Mouse (Mus musculus): ENCODE measurements around the gene Cadm2. TPM values are rescaled to one million over a fixed set of nuclear protein-coding genes. Genes with fewer than 3 reads are reported as not detected.

Gene Cadm2
- polyA plus RNA-seq, 1 experiment from 2014 or later = 12.0 TPM

DNA sequence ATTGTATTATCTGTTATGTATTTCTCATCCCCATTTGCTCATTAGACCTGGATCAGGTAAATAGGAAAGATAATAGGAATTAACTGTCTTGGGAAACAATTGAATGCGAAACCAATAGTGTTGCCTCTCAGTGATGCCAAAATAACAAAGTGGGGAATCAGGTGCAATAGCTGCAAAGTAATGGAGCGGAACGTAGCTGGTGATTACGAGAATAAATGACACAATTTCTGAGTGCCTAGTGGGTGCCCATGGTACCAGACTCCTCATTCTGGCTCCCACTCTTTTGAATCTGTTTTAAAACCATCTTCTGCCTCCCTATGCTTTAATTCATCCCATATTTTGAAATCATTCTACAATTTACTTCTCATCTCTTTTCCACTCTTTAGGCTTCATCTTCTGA, 851.2 kb downstream of the Cadm2 start:
- Histone ChIP-seq H3K27me3 (replicated peaks) (no peaks in the 10 kb centered on the region), H3K4me1 (0 out of 2 replicates have a peak, but pooled peaks cover 2% of the 10 kb centered on the region), H3K36me3 (no peaks in the 10 kb centered on the region), H3K9ac (no peak overlapping the region), H3K27ac (no peak overlapping the region), H3K9me3 (no peaks in the 10 kb centered on the region), H3K4me2 (replicated peaks) (no peak overlapping the region), H3K4me3 (no peak overlapping the region)
- no peak for ATAC-seq (ENCODE audit: low FRiP score, low read depth)
- 59% methylated on average over 4 of the region's 4 CpGs for WGBS

DNA sequence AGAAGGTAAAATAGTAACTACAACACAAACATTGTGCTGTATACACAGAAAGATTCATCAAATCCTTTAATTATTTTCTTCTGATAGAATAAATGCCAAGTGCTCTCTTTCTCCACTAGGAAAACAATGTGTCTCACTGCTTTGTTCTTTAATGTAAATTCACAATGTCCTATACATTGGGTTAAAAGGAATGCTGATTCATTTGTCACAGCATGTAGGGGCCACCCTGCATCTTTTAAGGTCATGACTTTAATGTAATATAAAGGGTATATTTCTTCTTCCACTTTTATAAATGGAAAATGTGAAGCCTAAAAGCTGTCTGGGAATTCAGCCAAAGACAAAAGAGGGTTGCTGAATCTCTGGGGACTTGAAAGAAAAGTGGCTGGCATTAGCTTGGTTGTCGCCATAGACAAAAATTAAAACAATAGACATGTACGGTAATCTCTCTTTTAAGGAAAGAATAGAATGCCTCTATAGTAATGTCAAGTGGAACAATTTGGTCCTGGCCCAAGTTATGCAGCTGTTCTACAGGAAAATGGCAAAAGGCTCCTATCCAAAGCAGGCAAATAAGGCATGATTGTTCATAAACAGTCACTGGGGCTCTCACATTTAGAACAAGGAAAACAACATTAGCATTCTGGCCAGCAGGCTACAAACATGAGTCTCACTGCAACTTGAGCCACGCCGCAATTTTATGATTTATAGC, 851.9 kb downstream of the Cadm2 start:
- no peak overlapping the region for H3K4me2 ChIP-seq (replicated peaks)
- no peak overlapping the region for H3K27ac ChIP-seq
- 0 out of 2 replicates have a peak, but pooled peaks cover 2% of the 10 kb centered on the region for H3K4me1 ChIP-seq
- ATAC-seq (ENCODE audit: low FRiP score, low read depth) = peak; percentile 61; the same call in 1 of the 2 replicates
- no peaks in the 10 kb centered on the region for H3K9me3 ChIP-seq
- H3K27me3 ChIP-seq (replicated peaks) = no peaks in the 10 kb centered on the region
- H3K9ac ChIP-seq = no peak overlapping the region
- H3K36me3 ChIP-seq = no peaks in the 10 kb centered on the region
- 35% methylated on average over 4 of the region's 4 CpGs for WGBS
- no peak overlapping the region for H3K4me3 ChIP-seq

DNA sequence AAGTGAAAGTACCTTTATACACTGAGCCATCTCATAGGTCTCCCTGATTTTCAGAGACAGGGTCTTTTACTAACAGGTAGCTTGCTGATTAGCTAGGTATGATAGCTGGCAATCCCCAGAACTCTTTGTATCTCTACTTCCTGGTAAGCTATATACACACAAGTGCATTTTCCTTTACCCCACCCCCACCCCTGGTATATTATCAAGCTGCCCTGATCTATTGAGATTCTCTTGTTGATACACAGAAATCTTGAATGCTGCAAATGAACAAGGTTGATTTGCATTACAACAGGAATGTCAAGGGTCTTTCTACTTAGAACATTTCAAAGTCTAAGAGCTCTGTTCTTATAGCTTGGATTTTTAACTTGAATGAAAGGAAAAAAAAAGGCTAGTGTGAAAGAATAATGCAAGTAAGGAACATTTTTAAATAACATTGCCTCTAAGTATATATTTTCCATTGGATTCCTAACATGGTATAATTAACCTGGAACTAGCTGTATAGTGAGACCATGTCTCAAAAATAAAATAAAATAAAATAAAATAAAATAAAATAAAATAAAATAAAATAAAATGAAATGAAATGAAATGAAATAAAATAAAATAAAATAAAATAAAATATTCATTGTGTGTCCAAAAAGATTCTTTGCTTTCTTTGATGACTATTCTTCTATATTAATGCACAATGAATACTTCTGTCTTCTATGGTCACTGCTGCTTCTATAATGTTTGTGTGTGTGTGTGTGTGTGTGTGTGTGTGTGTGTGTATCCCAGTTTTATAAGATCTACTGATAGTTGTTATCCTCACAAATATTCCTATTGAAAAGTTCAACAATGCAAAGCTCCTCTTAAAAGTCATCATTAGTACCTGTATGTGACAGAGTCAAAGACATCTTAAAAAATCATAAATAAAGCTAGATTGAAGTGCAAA, 858.9 kb downstream of the Cadm2 start:
- no peak overlapping the region for H3K4me2 ChIP-seq (replicated peaks)
- H3K4me1 ChIP-seq = no peaks in the 10 kb centered on the region
- ATAC-seq (ENCODE audit: low FRiP score, low read depth) = no peak

DNA sequence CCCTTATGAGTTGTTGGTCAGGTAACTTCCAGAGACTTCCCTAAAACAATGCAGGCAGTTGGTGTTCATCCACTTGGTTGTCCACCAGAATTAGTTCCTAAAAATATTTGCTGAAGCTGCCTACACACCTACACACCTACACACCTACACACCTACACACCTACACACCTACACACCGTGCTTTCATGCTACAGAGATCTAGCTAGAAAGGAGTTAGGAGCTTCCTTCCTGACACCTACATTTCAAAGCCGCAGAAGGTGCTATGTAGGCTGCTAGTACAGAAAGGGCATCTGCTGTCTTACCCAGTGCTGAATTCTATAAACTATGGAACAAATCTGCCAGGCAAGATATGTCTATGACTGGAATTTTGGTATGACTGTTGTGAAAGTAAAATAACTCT, 872.2 kb downstream of the Cadm2 start:
- H3K27me3 ChIP-seq (replicated peaks) = no peaks in the 10 kb centered on the region
- WGBS = 85% methylated on average over 2 of the region's 2 CpGs
- H3K36me3 ChIP-seq = no peaks in the 10 kb centered on the region

More for the DNA sequence above, 858.9 kb downstream of the Cadm2 start:
- Histone ChIP-seq H3K4me3 (no peak overlapping the region), H3K27ac (no peak overlapping the region), H3K9ac (no peak overlapping the region), H3K27me3 (replicated peaks) (no peaks in the 10 kb centered on the region), H3K9me3 (no peaks in the 10 kb centered on the region), H3K36me3 (no peaks in the 10 kb centered on the region)

DNA sequence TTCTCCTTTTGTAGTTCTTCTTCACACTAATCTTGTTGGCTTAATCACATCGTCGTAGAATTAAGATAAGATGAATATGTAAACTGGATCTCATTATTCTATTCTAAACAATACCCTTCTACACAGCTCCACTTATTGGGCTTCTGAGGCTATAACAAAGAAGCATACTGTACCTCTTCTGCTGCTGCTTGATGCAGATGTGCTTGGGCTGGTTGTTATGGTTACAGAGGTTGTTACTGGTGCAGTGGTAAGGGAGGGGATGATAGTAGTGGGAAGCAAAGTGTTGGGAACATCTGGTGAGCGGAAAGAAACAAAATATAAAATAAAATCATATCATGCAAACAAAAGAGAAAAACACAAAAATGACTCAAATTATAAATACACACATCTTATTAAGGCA, 889.5 kb downstream of the Cadm2 start:
- no peak overlapping the region for H3K4me3 ChIP-seq
- WGBS = 62% methylated on average over 3 of the region's 3 CpGs
- H3K36me3 ChIP-seq = no peaks in the 10 kb centered on the region
- no peaks in the 10 kb centered on the region for H3K9me3 ChIP-seq
- H3K4me2 ChIP-seq (replicated peaks) = no peak overlapping the region
- ATAC-seq (ENCODE audit: low FRiP score, low read depth) = peak; percentile 64; the same call in 1 of the 2 replicates
- H3K4me1 ChIP-seq = no peaks in the 10 kb centered on the region
- H3K27ac ChIP-seq = no peak overlapping the region
- no peaks in the 10 kb centered on the region for H3K27me3 ChIP-seq (replicated peaks)
- no peak overlapping the region for H3K9ac ChIP-seq

More for the DNA sequence above, 872.2 kb downstream of the Cadm2 start:
- H3K4me3 ChIP-seq = no peak overlapping the region
- H3K9ac ChIP-seq = no peak overlapping the region
- H3K4me1 ChIP-seq = no peaks in the 10 kb centered on the region
- no peak overlapping the region for H3K27ac ChIP-seq
- no peak for ATAC-seq (ENCODE audit: low FRiP score, low read depth)
- no peak overlapping the region for H3K4me2 ChIP-seq (replicated peaks)
- H3K9me3 ChIP-seq = no peaks in the 10 kb centered on the region

DNA sequence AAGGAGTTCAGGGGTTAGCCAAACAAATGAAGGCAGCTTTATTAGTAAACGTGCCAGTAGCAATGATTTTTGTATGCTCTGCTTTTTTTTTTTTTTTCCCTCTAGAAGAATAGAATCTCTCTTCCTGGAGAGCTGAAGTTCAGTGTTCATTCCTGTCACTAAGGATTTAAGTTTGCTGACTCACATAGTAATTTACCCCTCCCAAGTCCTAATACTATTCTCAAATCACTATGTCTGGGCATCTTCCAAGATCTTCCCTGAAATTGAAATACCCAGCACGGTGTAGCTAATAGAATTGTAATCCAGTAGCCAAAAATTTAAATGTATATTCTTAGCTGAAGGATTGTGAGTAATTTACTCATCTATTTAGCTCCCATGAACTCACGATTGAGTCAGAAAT, 914.2 kb downstream of the Cadm2 start:
- H3K4me2 ChIP-seq (replicated peaks) = no peak overlapping the region
- WGBS = 62% methylated on average over 3 of the region's 3 CpGs
- H3K36me3 ChIP-seq = no peaks in the 10 kb centered on the region
- H3K27me3 ChIP-seq (replicated peaks) = no peaks in the 10 kb centered on the region
- H3K9me3 ChIP-seq = no peaks in the 10 kb centered on the region
- ATAC-seq (ENCODE audit: low FRiP score, low read depth) = no peak
- no peaks in the 10 kb centered on the region for H3K4me1 ChIP-seq
- H3K4me3 ChIP-seq = no peak overlapping the region
- no peak overlapping the region for H3K27ac ChIP-seq
- H3K9ac ChIP-seq = no peak overlapping the region

DNA sequence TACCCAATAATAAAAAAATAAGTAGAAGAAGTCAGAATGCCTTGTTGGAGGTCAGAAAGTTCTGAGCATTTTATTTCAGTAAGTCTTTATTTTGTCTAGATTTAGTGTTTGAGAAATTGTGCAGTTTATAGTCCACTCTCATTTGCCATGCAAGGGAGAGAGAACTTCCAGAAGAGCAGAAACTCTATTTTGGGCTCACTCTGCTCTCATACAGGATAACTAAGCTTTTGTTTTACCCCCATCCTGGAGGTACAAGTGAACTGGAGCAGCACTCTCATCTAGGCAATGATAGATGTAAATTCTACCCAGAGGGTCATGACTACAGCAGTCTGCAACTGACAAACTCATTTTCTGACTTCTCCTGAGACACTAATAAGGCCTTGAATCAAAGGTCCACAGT, 925.9 kb downstream of the Cadm2 start:
- Histone ChIP-seq H3K9ac (no peak overlapping the region), H3K9me3 (no peaks in the 10 kb centered on the region), H3K4me3 (no peak overlapping the region), H3K27ac (no peak overlapping the region), H3K4me1 (no peaks in the 10 kb centered on the region), H3K4me2 (replicated peaks) (no peak overlapping the region), H3K36me3 (no peaks in the 10 kb centered on the region), H3K27me3 (replicated peaks) (no peaks in the 10 kb centered on the region)
- no peak for ATAC-seq (ENCODE audit: low FRiP score, low read depth)

DNA sequence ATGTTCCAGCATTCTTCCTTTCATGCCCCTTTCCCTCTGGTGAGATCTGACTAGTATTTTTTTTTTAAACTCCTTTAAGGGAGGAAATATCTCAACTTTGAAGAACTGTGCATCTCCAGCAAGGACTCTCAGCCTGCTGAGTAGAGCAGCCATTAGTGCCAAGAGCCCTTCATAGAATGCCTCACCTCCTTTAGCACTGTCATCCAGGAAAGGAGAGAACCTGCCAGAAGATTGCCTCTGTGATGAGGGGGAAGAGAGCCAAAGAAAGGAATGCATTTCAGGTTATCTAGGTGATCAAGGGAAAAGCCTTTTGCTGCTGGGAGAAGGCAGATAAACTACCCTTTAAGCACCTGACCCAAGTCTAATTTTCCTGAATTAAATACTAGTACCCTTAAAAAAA, 943.5 kb downstream of the Cadm2 start:
- H3K4me1 ChIP-seq = no peaks in the 10 kb centered on the region
- ATAC-seq (ENCODE audit: low FRiP score, low read depth) = no peak
- no peak overlapping the region for H3K4me3 ChIP-seq
- no peak overlapping the region for H3K27ac ChIP-seq
- H3K36me3 ChIP-seq = no peaks in the 10 kb centered on the region
- H3K9me3 ChIP-seq = no peaks in the 10 kb centered on the region
- H3K27me3 ChIP-seq (replicated peaks) = no peaks in the 10 kb centered on the region
- H3K9ac ChIP-seq = no peak overlapping the region
- H3K4me2 ChIP-seq (replicated peaks) = no peak overlapping the region

DNA sequence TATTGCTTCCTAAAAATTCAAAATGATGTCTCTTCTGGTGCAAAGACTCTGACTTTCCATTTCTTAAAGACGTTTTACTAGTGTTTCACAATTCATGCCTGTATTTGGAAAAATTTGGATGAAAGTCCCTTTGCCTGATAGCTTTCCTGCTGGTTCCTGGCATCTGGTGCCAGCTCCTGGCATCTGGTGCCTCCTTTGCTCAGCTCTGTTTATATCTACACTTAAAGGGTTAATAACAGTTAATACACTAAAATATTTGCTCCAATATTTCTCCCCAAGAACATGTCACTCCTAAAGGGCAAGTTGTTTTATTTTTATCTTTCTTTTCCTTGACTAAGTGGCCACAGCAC, 969.7 kb downstream of the Cadm2 start:
- no peak for ATAC-seq (ENCODE audit: low FRiP score, low read depth)
- no peak overlapping the region for H3K4me3 ChIP-seq
- WGBS = 85% methylated on average over 1 of the region's 1 CpGs
- H3K36me3 ChIP-seq = no peaks in the 10 kb centered on the region
- H3K27me3 ChIP-seq (replicated peaks) = no peaks in the 10 kb centered on the region
- H3K9me3 ChIP-seq = no peaks in the 10 kb centered on the region
- no peaks in the 10 kb centered on the region for H3K4me1 ChIP-seq
- no peak overlapping the region for H3K9ac ChIP-seq
- H3K4me2 ChIP-seq (replicated peaks) = no peak overlapping the region
- no peak overlapping the region for H3K27ac ChIP-seq

DNA sequence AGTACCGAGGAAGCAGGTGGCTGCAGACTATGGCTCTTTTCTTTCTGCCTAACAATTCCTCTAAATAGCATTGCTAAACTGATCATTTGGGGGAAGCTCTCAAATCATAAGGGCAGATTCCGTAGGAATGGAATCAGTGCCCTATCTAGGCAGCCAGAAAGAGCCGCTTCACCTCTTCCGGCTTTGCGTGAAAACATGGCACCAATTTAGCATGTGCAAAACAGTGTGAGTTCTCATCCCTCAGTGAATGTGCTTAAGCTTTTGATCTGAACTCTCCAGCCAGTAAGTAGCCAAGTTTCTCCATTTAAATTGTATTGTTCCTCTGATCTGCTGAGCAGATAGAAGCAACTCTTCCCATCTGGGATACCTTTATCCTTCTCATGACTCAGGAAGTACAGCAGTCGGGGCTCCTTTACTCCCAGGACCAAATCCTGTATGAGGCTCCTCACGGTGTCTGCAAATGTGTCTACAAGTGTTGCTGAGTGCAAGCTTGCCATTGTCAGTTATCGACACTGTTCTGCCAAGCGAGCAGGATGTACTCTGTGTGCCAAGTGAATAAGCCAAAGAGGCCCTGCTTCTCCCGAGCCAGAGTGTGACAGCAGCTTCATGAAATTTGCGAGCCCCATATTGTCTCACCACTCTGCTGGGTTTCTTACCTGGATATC, 970.2 kb downstream of the Cadm2 start:
- H3K36me3 ChIP-seq = no peaks in the 10 kb centered on the region
- no peak overlapping the region for H3K27ac ChIP-seq
- H3K4me3 ChIP-seq = no peak overlapping the region
- H3K4me2 ChIP-seq (replicated peaks) = no peak overlapping the region
- H3K9ac ChIP-seq = no peak overlapping the region
- H3K27me3 ChIP-seq (replicated peaks) = no peaks in the 10 kb centered on the region
- no peaks in the 10 kb centered on the region for H3K9me3 ChIP-seq
- 91% methylated on average over 11 of the region's 11 CpGs for WGBS
- ATAC-seq (ENCODE audit: low FRiP score, low read depth) = no peak
- H3K4me1 ChIP-seq = no peaks in the 10 kb centered on the region

DNA sequence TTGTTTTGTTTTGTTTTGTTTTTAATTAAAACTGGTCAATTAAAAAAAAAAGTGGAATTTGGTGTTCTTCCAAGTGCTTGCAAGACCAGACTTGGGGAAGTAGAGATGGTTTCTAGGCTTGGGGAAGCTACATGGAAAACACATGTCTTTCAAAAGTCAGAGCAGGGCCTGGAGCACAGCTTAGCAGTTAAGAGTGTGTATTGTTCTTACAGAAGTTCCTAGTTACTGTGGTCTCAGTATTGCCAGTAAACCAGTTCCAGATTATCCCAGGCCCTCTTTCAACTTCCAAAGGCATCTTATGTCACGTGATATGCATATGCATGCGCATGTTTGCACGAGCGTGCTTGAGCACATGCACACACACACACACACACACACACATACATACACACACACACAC, 972.9 kb downstream of the Cadm2 start:
- Histone ChIP-seq H3K27ac (no peak overlapping the region), H3K9ac (no peak overlapping the region), H3K36me3 (no peaks in the 10 kb centered on the region), H3K4me3 (no peak overlapping the region), H3K4me1 (no peaks in the 10 kb centered on the region), H3K9me3 (no peaks in the 10 kb centered on the region), H3K27me3 (replicated peaks) (no peaks in the 10 kb centered on the region), H3K4me2 (replicated peaks) (no peak overlapping the region)
- no peak for ATAC-seq (ENCODE audit: low FRiP score, low read depth)
- WGBS = 94% methylated on average over 4 of the region's 4 CpGs

DNA sequence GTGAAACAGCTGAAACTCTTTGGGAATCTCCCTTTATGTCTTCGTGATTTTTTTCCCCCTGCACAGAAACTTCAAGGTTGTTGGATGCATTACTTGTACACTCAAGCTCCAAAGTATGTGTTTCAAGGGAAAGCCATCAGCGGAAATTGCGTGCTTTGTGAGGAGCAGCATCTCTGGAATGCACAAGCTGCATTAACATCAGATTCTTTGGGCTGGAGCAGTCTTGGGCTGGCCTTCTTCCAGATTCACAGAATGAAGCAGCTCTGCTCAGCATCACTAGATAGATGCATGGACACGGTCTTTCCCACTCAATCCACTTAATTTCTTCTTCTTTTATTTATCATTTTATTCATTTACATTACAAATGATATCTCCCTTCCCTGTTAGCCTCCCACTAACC, 977.1 kb downstream of the Cadm2 start:
- H3K27me3 ChIP-seq (replicated peaks) = no peaks in the 10 kb centered on the region
- H3K4me3 ChIP-seq = no peak overlapping the region
- no peaks in the 10 kb centered on the region for H3K9me3 ChIP-seq
- WGBS = 81% methylated on average over 4 of the region's 4 CpGs
- H3K36me3 ChIP-seq = no peaks in the 10 kb centered on the region
- no peak overlapping the region for H3K9ac ChIP-seq
- no peak for ATAC-seq (ENCODE audit: low FRiP score, low read depth)
- no peak overlapping the region for H3K4me2 ChIP-seq (replicated peaks)
- no peak overlapping the region for H3K27ac ChIP-seq
- no peaks in the 10 kb centered on the region for H3K4me1 ChIP-seq

All from neural tube, embryonic 12.5 days (tissue).